22 mouse cellular contexts compared by ENCODE assay signal in genomic region chr1:134264341-134264740, GRCm38 (mm10). TPM values are rescaled to one million over a fixed set of nuclear protein-coding genes. Genes with fewer than 3 reads are reported as not detected.
"Had no signal": no experiment of that assay in that cellular context is flagged by ENCODE, and none has a peak within 500 bp of the region (broad histone marks: within the 10 kb centered on the region; RNA-seq: fewer than 3 reads in every experiment).

No protein-coding gene starts in this region.

- H3K4me2 ChIP-seq: lung, embryonic 14.5 days; midbrain, embryonic 11.5 days; midbrain, embryonic 13.5 days; neural tube, embryonic 13.5 days; neural tube, embryonic 15.5 days had no signal

- H3K9me3 ChIP-seq: neural tube, embryonic 15.5 days had no signal

- H3K27me3 ChIP-seq: midbrain, embryonic 13.5 days; neural tube, embryonic 13.5 days; neural tube, embryonic 15.5 days had no signal

- ATAC-seq: midbrain, embryonic 13.5 days; midbrain, embryonic 16.5 days had no signal

- H3K36me3 ChIP-seq: midbrain, embryonic 13.5 days; neural tube, embryonic 13.5 days; neural tube, embryonic 15.5 days had no signal

- H3K27ac ChIP-seq: macrophage; midbrain, embryonic 13.5 days; neural tube, embryonic 13.5 days; neural tube, embryonic 15.5 days had no signal

- H3K9ac ChIP-seq: lung, embryonic 14.5 days; midbrain, embryonic 13.5 days; neural tube, embryonic 13.5 days; neural tube, embryonic 15.5 days had no signal

- H3K4me1 ChIP-seq: megakaryocyte, embryonic 14.5 days had no signal

- DNase-seq: lung, adult 18-20 months; lung, embryonic 14.5 days; lung, postnatal 10 days; lung, postnatal 36 days; retina, postnatal 1 day; right cerebral cortex, adult 18-20 months; right cerebral cortex, postnatal 25 days; right cerebral cortex, postnatal 4 days; spleen, adult 18-20 months; thymus, adult 18-20 months; thymus, postnatal 14 days; thymus, postnatal 36 days had no signal

- H3K4me3 ChIP-seq: megakaryocyte, embryonic 14.5 days; midbrain, embryonic 13.5 days; myocyte; neural tube, embryonic 13.5 days; neural tube, embryonic 15.5 days had no signal

RNA-seq across cellular contexts. Expression of gene Myog, which starts 25.4 kb away (rescaled TPM):
- total RNA-seq: megakaryocyte progenitor cell, adult 5-6 weeks had no signal
- polyA plus RNA-seq: lung, embryonic 14.5 days; macrophage; midbrain, embryonic 11.5 days; midbrain, embryonic 13.5 days; small intestine, adult 2 months had no signal

RNA-seq across cellular contexts. Expression of gene Adora1, which starts 29.1 kb away (rescaled TPM):
- total RNA-seq: megakaryocyte progenitor cell, adult 5-6 weeks had no signal
- polyA plus RNA-seq: macrophage had no signal
